Mouse (Mus musculus) mouse embryonic stem cell (cell line): ENCODE measurements around the gene Olfr1509.
"Not testable (repeated sequence)": the region's sequence is repeated elsewhere in the genome, so short reads cannot be mapped to it uniquely, and the experiment has no call there.

Experiments
- in situ Hi-C, 2 experiments: fragments of 300-500 bp; cut with MboI; formaldehyde crosslinking; loops; 1 replicate in 1 of 2; 3 replicates in 1 of 2; pipeline ENCODE4 v1.14.3; 2019 to 2020; ENCODE audit warnings: low sequenced_read_pairs in 2 of 2, low pct_unique_long_range_greater_than_20kb in 1 of 2, mixed read lengths in 1 of 2; ENCODE audit not compliant: unreplicated experiment in 1 of 2

Olfr1509 gene

GRCm38 (mm10) chr14:52442690-52443089 is at the start of gene Olfr1509:
Gene Olfr1509, plus strand, starts transcription at chr14:52442990.
- in situ Hi-C loops, result no loop called here

GRCm38 (mm10) chr14:52397279-52397678 is 45.5 kb upstream of the Olfr1509 start, which contains the start of gene Olfr1511:
Gene Olfr1511, minus strand, starts transcription at chr14:52397379.
- in situ Hi-C loops, result no loop called here

- in situ Hi-C loops, result not testable (repeated sequence)
Measured at GRCm38 (mm10) chr14:52410142-52410919, 32.5 kb upstream of the Olfr1509 start.

GRCm38 (mm10) chr14:52414273-52414672 is 28.5 kb upstream of the Olfr1509 start, which contains the start of gene Olfr1510:
Gene Olfr1510, minus strand, starts transcription at chr14:52414373.
- in situ Hi-C loops, result no loop called here

GRCm38 (mm10) chr14:52427686-52428085 is 15.1 kb upstream of the Olfr1509 start:
- in situ Hi-C loops, result no loop called here

GRCm38 (mm10) chr14:52451138-52451537 is 8.3 kb downstream of the Olfr1509 start:
- in situ Hi-C loops, result no loop called here

GRCm38 (mm10) chr14:52461928-52462327 is 19.1 kb downstream of the Olfr1509 start:
- in situ Hi-C loops, result loop anchor here in 1 of 2 experiments (10.0 kb wide), 1 partner anchor 57 kb away; no protein-coding TSS in a partner anchor

GRCm38 (mm10) chr14:52465738-52466137 is 22.9 kb downstream of the Olfr1509 start:
- in situ Hi-C loops, result loop anchor here in 1 of 2 experiments (10.0 kb wide), 1 partner anchor 61 kb away; no protein-coding TSS in a partner anchor

GRCm38 (mm10) chr14:52467395-52467794 is 24.6 kb downstream of the Olfr1509 start, which contains the start of gene Olfr1508:
Gene Olfr1508, minus strand, starts transcription at chr14:52467495.
- in situ Hi-C loops, result loop anchor here in 1 of 2 experiments (10.0 kb wide), 1 partner anchor 63 kb away; no protein-coding TSS in a partner anchor

GRCm38 (mm10) chr14:52495516-52495915 is 52.7 kb downstream of the Olfr1509 start, which contains the start of gene Olfr1507:
Gene Olfr1507, minus strand, starts transcription at chr14:52495749.
- in situ Hi-C loops, result no loop called here
